Mouse (Mus musculus) cerebellum, adult 11-12 months (tissue): ENCODE measurements around the gene Ppie.
A peak's percentile ranks its signal among the peaks of the same experiment; 100 is the strongest.
"Not testable (repeated sequence)": the region's sequence is repeated elsewhere in the genome, so short reads cannot be mapped to it uniquely, and the experiment has no call there.

ENCODE experiments used
- DNase-seq: peaks from one replicate; pipeline ENCODE4 v3.0.0; 2022

Gene Ppie

GRCm38 (mm10) chr4:123139513-123140154 lies at the start of gene Ppie:
Ppie (minus strand) TSS chr4:123139951.
- DNase-seq, result peak; percentile 73

GRCm38 (mm10) chr4:123184816-123185215 lies 45.1 kb upstream of the Ppie start:
- no peak for DNase-seq

GRCm38 (mm10) chr4:123183239-123184056 lies 43.7 kb upstream of the Ppie start:
- peak; percentile 92 for DNase-seq

GRCm38 (mm10) chr4:123182328-123183238 lies 42.8 kb upstream of the Ppie start, which contains the start of gene Hpcal4:
Hpcal4 (plus strand) TSS chr4:123183227.
- peak; percentile 50 for DNase-seq

- no peak for DNase-seq
These were observed 32.1 kb upstream of the Ppie start for GRCm38 (mm10) chr4:123171811-123172210.

GRCm38 (mm10) chr4:123164157-123164556 lies 24.4 kb upstream of the Ppie start:
- DNase-seq, result no peak

GRCm38 (mm10) chr4:123162305-123162917 lies 22.7 kb upstream of the Ppie start:
- DNase-seq, result no peak

GRCm38 (mm10) chr4:123161251-123161650 lies 21.5 kb upstream of the Ppie start:
- not testable (repeated sequence) for DNase-seq

GRCm38 (mm10) chr4:123160571-123160970 lies 20.8 kb upstream of the Ppie start:
- DNase-seq, result no peak

- no peak for DNase-seq
These were observed 16.1 kb upstream of the Ppie start for GRCm38 (mm10) chr4:123155840-123156239.

- DNase-seq, result no peak
These were observed 15.7 kb upstream of the Ppie start for GRCm38 (mm10) chr4:123155427-123155826.

GRCm38 (mm10) chr4:123155004-123155403 lies 15.3 kb upstream of the Ppie start:
- DNase-seq, result no peak

- DNase-seq, result no peak
These were observed 13.2 kb upstream of the Ppie start for GRCm38 (mm10) chr4:123152976-123153375.

GRCm38 (mm10) chr4:123152003-123152402 lies 12.3 kb upstream of the Ppie start:
- no peak for DNase-seq

GRCm38 (mm10) chr4:123147446-123148150 lies 7.8 kb upstream of the Ppie start:
- no peak for DNase-seq

GRCm38 (mm10) chr4:123137551-123137950 lies 2.2 kb downstream of the Ppie start:
- DNase-seq, result no peak

GRCm38 (mm10) chr4:123127051-123127450 lies 12.7 kb downstream of the Ppie start:
- DNase-seq, result peak; percentile 49

- peak; percentile 63 for DNase-seq
These were observed 13.1 kb downstream of the Ppie start for GRCm38 (mm10) chr4:123126626-123127025.

GRCm38 (mm10) chr4:123121286-123121685 lies 18.5 kb downstream of the Ppie start:
- no peak for DNase-seq

- not testable (repeated sequence) for DNase-seq
These were observed 23.1 kb downstream of the Ppie start for GRCm38 (mm10) chr4:123116640-123117039.

GRCm38 (mm10) chr4:123116011-123116410 lies 23.7 kb downstream of the Ppie start, which contains the start of gene Oxct2b:
Oxct2b (plus strand) TSS chr4:123116266.
- no peak for DNase-seq

- not testable (repeated sequence) for DNase-seq
These were observed 25.1 kb downstream of the Ppie start for GRCm38 (mm10) chr4:123114651-123115050.
